Mouse (Mus musculus) ovary, postnatal 14 days (tissue): ENCODE results near the gene Ifna7.
"Not testable (repeated sequence)": the region's sequence is repeated elsewhere in the genome, so short reads cannot be mapped to it uniquely, and the experiment has no call there.

Experiments used
- DNase-seq: peaks from one replicate; pipeline ENCODE4 v3.0.0; 2022; ENCODE audit warnings: low spot score

Ifna7 gene

GRCm38 (mm10) chr4:88815928-88816327 is at the start of gene Ifna7:
Gene Ifna7, plus strand, starts transcription at chr4:88816228.
- DNase-seq: no peak

GRCm38 (mm10) chr4:88773534-88773933 is 42.5 kb upstream of the Ifna7 start, which contains the start of gene Gm13290:
Gene Gm13290, plus strand, starts transcription at chr4:88773834.
- not testable (repeated sequence) for DNase-seq

GRCm38 (mm10) chr4:88776622-88777021 is 39.4 kb upstream of the Ifna7 start, which contains the start of gene Gm13289:
Gene Gm13289, plus strand, starts transcription at chr4:88776922.
- not testable (repeated sequence) for DNase-seq

- DNase-seq: not testable (repeated sequence)
These were observed 36.5 kb upstream of the Ifna7 start, which contains the start of gene Gm13272 for GRCm38 (mm10) chr4:88779550-88779949. Gene Gm13272, plus strand, starts transcription at chr4:88779850.

GRCm38 (mm10) chr4:88780320-88780719 is 35.7 kb upstream of the Ifna7 start:
- not testable (repeated sequence) for DNase-seq

- DNase-seq: not testable (repeated sequence)
These were observed 34.2 kb upstream of the Ifna7 start, which contains the start of gene Ifnz for GRCm38 (mm10) chr4:88781831-88782230. Gene Ifnz, plus strand, starts transcription at chr4:88782131.

- DNase-seq: not testable (repeated sequence)
These were observed 33.7 kb upstream of the Ifna7 start for GRCm38 (mm10) chr4:88782335-88782734.

GRCm38 (mm10) chr4:88785409-88785808 is 30.6 kb upstream of the Ifna7 start, which contains the start of gene Gm13276:
Gene Gm13276, plus strand, starts transcription at chr4:88785709.
- DNase-seq: not testable (repeated sequence)

GRCm38 (mm10) chr4:88788402-88788801 is 27.6 kb upstream of the Ifna7 start, which contains the start of gene Gm13277:
Gene Gm13277, plus strand, starts transcription at chr4:88788632.
- peak; percentile 42 for DNase-seq

- DNase-seq: not testable (repeated sequence)
These were observed 24.8 kb upstream of the Ifna7 start, which contains the start of gene Gm13278 for GRCm38 (mm10) chr4:88791250-88791649. Gene Gm13278, plus strand, starts transcription at chr4:88791550.

GRCm38 (mm10) chr4:88793936-88794675 is 21.9 kb upstream of the Ifna7 start, which contains the start of gene Gm13275:
Gene Gm13275, plus strand, starts transcription at chr4:88794487.
- peak; percentile 73 for DNase-seq

- not testable (repeated sequence) for DNase-seq
These were observed 18.9 kb upstream of the Ifna7 start, which contains the start of gene Gm13279 for GRCm38 (mm10) chr4:88797097-88797496. Gene Gm13279, plus strand, starts transcription at chr4:88797397.

GRCm38 (mm10) chr4:88799365-88799764 is 16.7 kb upstream of the Ifna7 start, which contains the start of gene Gm13285:
Gene Gm13285, plus strand, starts transcription at chr4:88799665.
- not testable (repeated sequence) for DNase-seq

- not testable (repeated sequence) for DNase-seq
These were observed 13.1 kb upstream of the Ifna7 start, which contains the start of gene Gm13287 for GRCm38 (mm10) chr4:88802954-88803353. Gene Gm13287, plus strand, starts transcription at chr4:88803254.

GRCm38 (mm10) chr4:88805231-88805630 is 10.8 kb upstream of the Ifna7 start, which contains the start of gene Gm13288:
Gene Gm13288, plus strand, starts transcription at chr4:88805531.
- not testable (repeated sequence) for DNase-seq

- peak; percentile 6 for DNase-seq
These were observed 10.3 kb upstream of the Ifna7 start for GRCm38 (mm10) chr4:88805761-88806160.

GRCm38 (mm10) chr4:88819659-88820058 is 3.6 kb downstream of the Ifna7 start, which contains the start of gene Ifna11:
Gene Ifna11, plus strand, starts transcription at chr4:88819959.
- no peak for DNase-seq

- DNase-seq: no peak
These were observed 7.0 kb downstream of the Ifna7 start for GRCm38 (mm10) chr4:88822995-88823394.

- DNase-seq: not testable (repeated sequence)
These were observed 11.1 kb downstream of the Ifna7 start, which contains the start of gene Ifna6 for GRCm38 (mm10) chr4:88827116-88827515. Gene Ifna6, plus strand, starts transcription at chr4:88827416.

GRCm38 (mm10) chr4:88830523-88830922 is 14.5 kb downstream of the Ifna7 start:
- peak; percentile 3 for DNase-seq

GRCm38 (mm10) chr4:88835225-88835624 is 19.2 kb downstream of the Ifna7 start, which contains the start of gene Ifna5:
Gene Ifna5, plus strand, starts transcription at chr4:88835525.
- DNase-seq: not testable (repeated sequence)

- no peak for DNase-seq
These were observed 22.8 kb downstream of the Ifna7 start for GRCm38 (mm10) chr4:88838828-88839227.
